Mouse (Mus musculus) heart, embryonic 12.5 days (tissue): ENCODE results near the gene Gm10521. TPM values are rescaled to one million over a fixed set of nuclear protein-coding genes. Genes with fewer than 3 reads are reported as not detected.

Experiments
- polyA plus RNA-seq: library from polyadenylated mRNA; unstranded; fragments of >200 nt; fragmentation: Nextera tagmentation; extraction: Ambion mirVana; gene quantifications from 2 replicates; pipeline ENCODE4 v1.2.1, GENCODE M21; 2016

Gm10521 gene
- polyA plus RNA-seq, 1 experiment from 2014 or later, result not detected

Other genes with a start within 250 kb of the Gm10521 start
- not detected in 2 replicates for gene Slamf7, start 242.6 kb upstream of the Gm10521 start, polyA plus RNA-seq
- gene Cd48, start 213.7 kb upstream of the Gm10521 start, polyA plus RNA-seq, result 0.69 and 0.86 TPM in 2 replicates
- gene Slamf1, start 128.5 kb upstream of the Gm10521 start, polyA plus RNA-seq, result 0.28 and 0.57 TPM in 2 replicates
- gene Cd84, start 56.0 kb upstream of the Gm10521 start, polyA plus RNA-seq, result 0.98 and 1.7 TPM in 2 replicates
- gene Slamf6, start 21.9 kb downstream of the Gm10521 start, polyA plus RNA-seq, result not detected in 2 replicates
- gene Vangl2, start 132.8 kb downstream of the Gm10521 start, polyA plus RNA-seq, result 13.5 and 14.4 TPM in 2 replicates
- not detected in 2 replicates for gene Nhlh1, start 161.9 kb downstream of the Gm10521 start, polyA plus RNA-seq
- 214 and 219 TPM in 2 replicates for gene Copa, start 186.9 kb downstream of the Gm10521 start, polyA plus RNA-seq
- 132 TPM in 2 replicates for gene Ncstn, start 187.1 kb downstream of the Gm10521 start, polyA plus RNA-seq
- gene Pex19, start 231.1 kb downstream of the Gm10521 start, polyA plus RNA-seq, result 133 and 139 TPM in 2 replicates